Mouse (Mus musculus): ENCODE data around the gene Hadhb. TPM values are rescaled to one million over a fixed set of nuclear protein-coding genes. Genes with fewer than 3 reads are reported as not detected.
A peak's percentile ranks its signal among the peaks of the same experiment; 100 is the strongest.

Hadhb gene
- polyA plus RNA-seq, 1 experiment from 2014 or later, result 57.5 TPM

DNA sequence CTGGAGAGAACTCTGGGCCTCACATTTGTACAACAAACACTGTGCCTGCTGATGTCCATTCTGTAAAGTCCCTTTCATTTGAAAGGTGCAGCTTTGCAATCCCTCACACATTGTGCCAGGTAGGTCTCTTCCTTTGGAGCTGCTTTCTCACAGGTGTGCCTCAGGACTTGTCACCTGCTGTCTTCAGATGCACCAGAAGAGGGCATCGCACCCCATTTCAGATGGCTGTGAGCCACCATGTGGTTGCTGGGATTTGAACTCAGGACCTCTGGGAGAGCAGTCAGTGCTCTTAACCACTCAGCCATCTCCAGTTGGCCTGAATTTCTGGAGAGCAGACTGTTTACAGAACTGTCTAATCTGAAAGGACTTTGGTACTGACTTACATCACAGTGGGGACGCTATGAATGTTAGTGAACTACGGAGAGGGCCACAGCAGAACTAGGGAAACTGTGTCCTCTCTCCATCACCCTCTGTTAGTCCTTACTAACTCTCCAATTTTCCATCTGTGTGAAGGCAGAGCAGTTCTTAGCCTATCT is 42.4 kb upstream of the Hadhb start:
- Histone ChIP-seq H3K4me3 (replicated peaks) (no peak overlapping the region), H3K9me3 (replicated peaks) (no peaks in the 10 kb centered on the region), H3K9ac (replicated peaks) (no peak overlapping the region), H3K4me2 (no peak overlapping the region), H3K4me1 (peaks cover 51% of the 10 kb centered on the region), H3K36me3 (0 out of 2 replicates have a peak, but pooled peaks cover 3% of the 10 kb centered on the region), H3K27me3 (replicated peaks) (peaks cover 10% of the 10 kb centered on the region; the same call in 1 of the 2 replicates), H3K27ac (replicated peaks) (no peak overlapping the region)
- 82% methylated on average over 3 of the region's 3 CpGs for WGBS
- ATAC-seq (ENCODE audit: low FRiP score), result no peak

- H3K36me3 ChIP-seq, result peaks cover 12% of the 10 kb centered on the region
- H3K27me3 ChIP-seq (replicated peaks), result peaks cover 10% of the 10 kb centered on the region; the same call in 1 of the 2 replicates
- peak; percentile 90 for ATAC-seq (ENCODE audit: low FRiP score)
- 2% methylated on average over 103 of the region's 103 CpGs for WGBS
- H3K4me2 ChIP-seq, result peak overlapping the region; percentile 79
- H3K9ac ChIP-seq (replicated peaks), result peak overlapping the region; percentile 54
- H3K4me3 ChIP-seq (replicated peaks), result peak overlapping the region; percentile 54
- H3K27ac ChIP-seq (replicated peaks), result peak overlapping the region; percentile 67
- H3K4me1 ChIP-seq, result peaks cover 43% of the 10 kb centered on the region
- H3K9me3 ChIP-seq (replicated peaks), result no peaks in the 10 kb centered on the region
Measured at GRCm38 (mm10) chr5:30113881-30114760, 40.9 kb upstream of the Hadhb start.

DNA sequence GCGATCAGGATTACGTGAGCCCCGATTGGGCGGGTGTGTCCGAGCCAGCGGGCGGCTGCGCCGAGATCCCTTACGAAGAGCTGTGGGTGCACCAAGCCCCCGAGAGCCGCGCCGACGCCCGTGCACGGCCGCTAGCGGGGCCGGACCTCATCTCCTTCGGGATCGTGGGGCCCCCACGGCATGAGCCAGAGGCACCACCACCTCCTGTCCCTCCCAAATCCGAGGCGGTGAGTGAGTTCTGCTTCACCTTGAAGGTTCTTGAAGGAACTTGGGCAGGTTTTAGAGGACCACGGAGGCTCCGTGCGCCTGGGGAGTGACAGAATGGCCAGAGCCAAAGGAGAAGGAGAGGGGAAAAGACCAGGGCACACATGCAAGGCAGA is 40.3 kb upstream of the Hadhb start:
- 5% methylated on average over 28 of the region's 28 CpGs for WGBS
- H3K4me2 ChIP-seq, result peak overlapping the region; percentile 79
- ATAC-seq (ENCODE audit: low FRiP score), result no peak
- peaks cover 10% of the 10 kb centered on the region; the same call in 1 of the 2 replicates for H3K27me3 ChIP-seq (replicated peaks)
- H3K27ac ChIP-seq (replicated peaks), result peak overlapping the region; percentile 67; the same call in 1 of the 2 replicates
- H3K4me3 ChIP-seq (replicated peaks), result peak overlapping the region; percentile 54
- H3K4me1 ChIP-seq, result peaks cover 39% of the 10 kb centered on the region
- peaks cover 19% of the 10 kb centered on the region for H3K36me3 ChIP-seq
- peak overlapping the region; percentile 54 for H3K9ac ChIP-seq (replicated peaks)
- no peaks in the 10 kb centered on the region for H3K9me3 ChIP-seq (replicated peaks)

GRCm38 (mm10) chr5:30115718-30116117 is 39.3 kb upstream of the Hadhb start:
- Histone ChIP-seq H3K27ac (replicated peaks) (no peak overlapping the region), H3K4me1 (peaks cover 29% of the 10 kb centered on the region), H3K9ac (replicated peaks) (no peak overlapping the region), H3K4me2 (no peak overlapping the region), H3K36me3 (peaks cover 28% of the 10 kb centered on the region), H3K9me3 (replicated peaks) (no peaks in the 10 kb centered on the region), H3K27me3 (replicated peaks) (peaks cover 10% of the 10 kb centered on the region; the same call in 1 of the 2 replicates), H3K4me3 (replicated peaks) (no peak overlapping the region)
- WGBS, result 26% methylated on average over 10 of the region's 10 CpGs
- ATAC-seq (ENCODE audit: low FRiP score), result no peak

DNA sequence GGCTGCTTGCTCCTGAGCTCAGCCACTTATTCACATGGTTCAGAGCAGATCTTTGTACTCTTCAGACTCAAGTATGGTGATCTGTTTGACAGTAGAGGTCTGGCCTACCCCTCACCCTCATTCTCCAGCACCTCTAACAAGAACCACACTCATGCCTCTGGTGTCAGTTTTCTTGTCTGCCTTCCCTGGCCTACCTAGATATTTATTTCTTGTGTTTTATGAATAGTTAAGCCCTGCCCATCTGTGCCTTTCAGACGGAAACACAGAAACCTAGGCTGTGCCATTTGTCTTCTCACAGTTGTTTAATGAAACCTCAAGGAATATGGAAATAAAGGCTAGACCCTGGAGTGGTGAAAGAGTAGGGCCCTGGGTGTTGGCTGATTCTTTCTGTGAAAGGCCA is 37.0 kb upstream of the Hadhb start:
- H3K4me2 ChIP-seq, result no peak overlapping the region
- H3K27me3 ChIP-seq (replicated peaks), result 0 out of 2 replicates have a peak, but pooled peaks cover 3% of the 10 kb centered on the region
- H3K4me3 ChIP-seq (replicated peaks), result no peak overlapping the region
- H3K27ac ChIP-seq (replicated peaks), result no peak overlapping the region
- H3K4me1 ChIP-seq, result peaks cover 17% of the 10 kb centered on the region
- H3K9ac ChIP-seq (replicated peaks), result no peak overlapping the region
- no peaks in the 10 kb centered on the region for H3K9me3 ChIP-seq (replicated peaks)
- 78% methylated on average over 1 of the region's 1 CpGs for WGBS
- ATAC-seq (ENCODE audit: low FRiP score), result no peak
- peaks cover 51% of the 10 kb centered on the region for H3K36me3 ChIP-seq

DNA sequence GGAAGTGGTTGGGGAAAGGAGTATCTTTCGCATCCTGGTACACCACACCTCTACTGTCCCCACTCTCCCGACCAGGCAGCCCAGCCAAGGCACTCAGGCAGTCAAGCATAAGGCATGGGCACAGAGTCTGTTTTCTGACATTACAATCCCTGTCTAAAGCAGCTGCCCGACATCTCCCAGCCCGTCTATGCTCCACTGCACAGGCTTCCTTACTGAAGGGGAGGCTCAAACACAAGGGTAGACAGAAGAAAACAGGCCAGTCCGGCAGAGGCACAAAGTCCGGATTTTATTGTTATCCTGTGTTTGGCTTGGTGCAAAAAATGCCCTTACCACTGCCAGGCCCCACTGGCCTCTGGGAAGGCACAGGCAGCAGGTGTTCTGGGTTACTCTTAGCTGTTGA is 35.9 kb upstream of the Hadhb start:
- H3K36me3 ChIP-seq, result peaks cover 62% of the 10 kb centered on the region
- 86% methylated on average over 6 of the region's 6 CpGs for WGBS

DNA sequence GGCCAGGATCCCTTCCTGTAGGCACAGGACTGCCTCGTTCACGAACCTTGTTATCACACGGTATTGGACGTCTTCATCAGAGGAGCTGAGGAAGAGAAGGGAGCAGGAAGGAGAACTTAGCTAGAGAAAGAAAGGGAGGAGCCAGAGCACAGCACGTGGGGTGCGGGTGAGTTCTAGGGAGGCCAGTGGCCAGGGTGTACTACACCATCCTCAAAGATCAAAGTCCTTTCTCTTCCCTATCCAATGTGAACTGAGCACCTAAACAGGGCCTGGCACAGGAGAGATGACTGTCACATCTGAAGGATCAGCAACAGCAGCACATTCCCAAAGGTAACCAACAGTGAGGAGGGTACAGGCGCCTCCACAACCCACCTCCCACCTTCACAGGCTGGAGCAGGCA is 34.9 kb upstream of the Hadhb start:
- 93% methylated on average over 7 of the region's 7 CpGs for WGBS
- no peaks in the 10 kb centered on the region for H3K27me3 ChIP-seq (replicated peaks)

More for the DNA sequence above, 35.9 kb upstream of the Hadhb start:
- ATAC-seq (ENCODE audit: low FRiP score), result no peak
- no peak overlapping the region for H3K9ac ChIP-seq (replicated peaks)
- H3K4me3 ChIP-seq (replicated peaks), result no peak overlapping the region
- H3K4me2 ChIP-seq, result no peak overlapping the region
- H3K27ac ChIP-seq (replicated peaks), result no peak overlapping the region
- no peaks in the 10 kb centered on the region for H3K27me3 ChIP-seq (replicated peaks)
- peaks cover 7% of the 10 kb centered on the region; the same call in 1 of the 2 replicates for H3K4me1 ChIP-seq
- H3K9me3 ChIP-seq (replicated peaks), result no peaks in the 10 kb centered on the region

DNA sequence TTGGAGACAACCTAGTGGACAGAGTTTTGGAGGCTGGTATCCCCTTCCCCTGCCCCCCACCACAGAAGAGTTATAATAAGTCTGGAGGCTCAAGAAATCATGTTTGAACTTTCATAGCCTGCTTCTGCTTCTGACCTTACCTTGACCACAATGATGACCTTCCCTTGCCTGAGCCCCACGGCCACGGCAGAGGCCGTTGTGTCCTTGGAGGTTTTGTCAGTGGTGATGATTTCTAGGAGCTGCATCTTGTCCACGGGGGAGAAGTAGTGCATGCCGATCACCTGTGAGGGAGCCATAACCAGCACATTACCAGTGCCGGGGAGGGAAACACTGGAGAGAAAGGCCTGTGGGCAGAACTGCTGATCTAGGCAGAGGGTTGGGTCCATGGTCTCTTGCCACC is 32.6 kb upstream of the Hadhb start:
- no peak overlapping the region for H3K4me2 ChIP-seq

More for the DNA sequence above, 34.9 kb upstream of the Hadhb start:
- Histone ChIP-seq H3K36me3 (peaks cover 70% of the 10 kb centered on the region), H3K4me1 (no peaks in the 10 kb centered on the region; the same call in 1 of the 2 replicates), H3K4me3 (replicated peaks) (no peak overlapping the region), H3K4me2 (no peak overlapping the region), H3K9ac (replicated peaks) (no peak overlapping the region), H3K9me3 (replicated peaks) (no peaks in the 10 kb centered on the region), H3K27ac (replicated peaks) (no peak overlapping the region)
- ATAC-seq (ENCODE audit: low FRiP score), result no peak

GRCm38 (mm10) chr5:30125587-30125986 is 29.5 kb upstream of the Hadhb start:
- Histone ChIP-seq H3K9ac (replicated peaks) (no peak overlapping the region), H3K36me3 (peaks cover 89% of the 10 kb centered on the region), H3K4me3 (replicated peaks) (no peak overlapping the region), H3K27me3 (replicated peaks) (no peaks in the 10 kb centered on the region), H3K27ac (replicated peaks) (no peak overlapping the region), H3K4me2 (no peak overlapping the region), H3K4me1 (0 out of 2 replicates have a peak, but pooled peaks cover 2% of the 10 kb centered on the region), H3K9me3 (replicated peaks) (no peaks in the 10 kb centered on the region)
- 0 out of 2 replicates have a peak, but pooled peaks have one; percentile 51 for ATAC-seq (ENCODE audit: low FRiP score)
- 42% methylated on average over 5 of the region's 5 CpGs for WGBS

More for the DNA sequence above, 32.6 kb upstream of the Hadhb start:
- Histone ChIP-seq H3K9ac (replicated peaks) (no peak overlapping the region), H3K4me3 (replicated peaks) (no peak overlapping the region), H3K27ac (replicated peaks) (no peak overlapping the region), H3K9me3 (replicated peaks) (no peaks in the 10 kb centered on the region), H3K36me3 (peaks cover 89% of the 10 kb centered on the region), H3K4me1 (0 out of 2 replicates have a peak, but pooled peaks cover 2% of the 10 kb centered on the region), H3K27me3 (replicated peaks) (no peaks in the 10 kb centered on the region)
- ATAC-seq (ENCODE audit: low FRiP score), result no peak
- WGBS, result 91% methylated on average over 6 of the region's 6 CpGs

DNA sequence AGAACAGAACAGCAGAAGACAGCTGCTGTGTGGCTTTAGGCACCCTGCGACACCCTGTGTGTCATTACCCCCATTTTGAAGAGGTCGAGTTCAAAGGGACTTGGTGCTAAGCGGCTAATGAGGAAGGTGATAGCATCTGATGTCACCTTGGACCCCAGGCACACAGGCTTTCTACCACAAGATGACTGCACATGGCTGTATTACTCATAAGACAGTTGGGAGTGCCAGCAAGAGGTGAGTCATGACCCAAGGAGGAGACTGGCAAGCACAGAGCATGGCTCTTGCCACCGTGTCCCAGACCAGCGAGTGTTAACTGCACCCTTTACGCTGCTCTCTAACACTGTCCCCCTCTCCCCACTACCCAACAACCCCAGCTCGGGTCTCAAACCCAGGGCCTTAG is 28.3 kb upstream of the Hadhb start:
- 87% methylated on average over 7 of the region's 7 CpGs for WGBS
- H3K4me3 ChIP-seq (replicated peaks), result no peak overlapping the region
- peaks cover 83% of the 10 kb centered on the region for H3K36me3 ChIP-seq
- no peak overlapping the region for H3K4me2 ChIP-seq
- peak; percentile 25; the same call in 1 of the 2 replicates for ATAC-seq (ENCODE audit: low FRiP score)
- H3K4me1 ChIP-seq, result 0 out of 2 replicates have a peak, but pooled peaks cover 2% of the 10 kb centered on the region
- no peak overlapping the region for H3K27ac ChIP-seq (replicated peaks)
- no peak overlapping the region for H3K9ac ChIP-seq (replicated peaks)
- no peaks in the 10 kb centered on the region for H3K27me3 ChIP-seq (replicated peaks)
- no peaks in the 10 kb centered on the region for H3K9me3 ChIP-seq (replicated peaks)

GRCm38 (mm10) chr5:30127921-30128597 is 27.0 kb upstream of the Hadhb start:
- Histone ChIP-seq H3K9ac (replicated peaks) (no peak overlapping the region), H3K4me3 (replicated peaks) (no peak overlapping the region), H3K36me3 (peaks cover 78% of the 10 kb centered on the region), H3K9me3 (replicated peaks) (no peaks in the 10 kb centered on the region), H3K4me2 (no peak overlapping the region), H3K27me3 (replicated peaks) (no peaks in the 10 kb centered on the region), H3K27ac (replicated peaks) (no peak overlapping the region), H3K4me1 (0 out of 2 replicates have a peak, but pooled peaks cover 2% of the 10 kb centered on the region)
- no peak for ATAC-seq (ENCODE audit: low FRiP score)
- WGBS, result 93% methylated on average over 13 of the region's 13 CpGs
